Mouse (Mus musculus) neutrophil, adult 65 days (primary cell): ENCODE data around the gene Bpi. TPM values are rescaled to one million over a fixed set of nuclear protein-coding genes. Genes with fewer than 3 reads are reported as not detected.

Experiments used
- total RNA-seq: library from RNA; stranded (reverse); gene quantifications from 2 replicates; pipeline ENCODE4 v1.2.4, GENCODE M21; 2023

Gene Bpi
- total RNA-seq = not detected in 2 replicates

GRCm38 (mm10) chr2:158258005-158258418 is at the start of gene Bpi:
Gene Bpi, plus strand, starts transcription at chr2:158258094.

DNA sequence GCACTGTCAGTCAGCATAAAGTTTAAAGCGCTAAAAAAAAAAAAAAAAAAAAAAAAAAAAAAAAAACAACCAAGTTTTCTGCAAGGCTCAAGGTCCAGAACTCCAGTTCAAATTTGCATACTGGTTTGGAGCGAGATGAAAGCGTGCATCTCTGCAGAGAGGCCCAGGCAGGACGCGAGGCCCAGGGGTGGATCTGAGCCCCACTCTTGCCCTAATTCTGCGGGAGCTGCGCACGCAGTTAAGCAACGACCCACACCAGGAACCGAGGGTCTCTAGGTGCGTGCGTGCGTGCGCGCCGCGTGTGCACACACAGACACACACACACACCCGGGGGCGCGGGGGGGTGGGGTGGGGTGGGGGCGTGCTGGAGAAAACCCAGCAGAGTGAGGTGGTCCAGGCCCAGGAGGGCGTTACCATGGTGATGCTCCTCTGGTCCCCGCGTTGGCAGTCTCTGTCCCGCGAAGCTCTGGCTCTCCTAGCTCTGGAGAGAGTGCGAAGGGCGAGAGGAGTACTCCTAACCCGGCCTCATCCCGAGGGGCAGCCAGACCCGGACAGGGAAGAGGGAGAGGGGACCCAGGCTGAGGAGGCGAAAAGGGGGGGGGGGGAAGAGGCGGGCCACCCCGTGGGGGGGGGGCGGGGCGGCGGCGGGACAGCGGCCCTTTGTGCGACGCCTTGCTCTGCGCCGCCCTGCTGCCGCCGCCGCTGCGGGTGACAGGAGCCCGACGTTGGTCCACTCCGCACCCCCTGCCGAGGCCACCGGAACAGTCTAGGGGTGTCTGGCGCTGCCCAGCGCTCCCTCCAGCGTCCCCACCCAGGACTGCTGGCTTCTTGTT is 29.0 kb upstream of the Bpi start, which contains the start of gene D630003M21Rik:
D630003M21Rik (minus strand) TSS at position 553 of the 833 bp plus-strand sequence.

DNA sequence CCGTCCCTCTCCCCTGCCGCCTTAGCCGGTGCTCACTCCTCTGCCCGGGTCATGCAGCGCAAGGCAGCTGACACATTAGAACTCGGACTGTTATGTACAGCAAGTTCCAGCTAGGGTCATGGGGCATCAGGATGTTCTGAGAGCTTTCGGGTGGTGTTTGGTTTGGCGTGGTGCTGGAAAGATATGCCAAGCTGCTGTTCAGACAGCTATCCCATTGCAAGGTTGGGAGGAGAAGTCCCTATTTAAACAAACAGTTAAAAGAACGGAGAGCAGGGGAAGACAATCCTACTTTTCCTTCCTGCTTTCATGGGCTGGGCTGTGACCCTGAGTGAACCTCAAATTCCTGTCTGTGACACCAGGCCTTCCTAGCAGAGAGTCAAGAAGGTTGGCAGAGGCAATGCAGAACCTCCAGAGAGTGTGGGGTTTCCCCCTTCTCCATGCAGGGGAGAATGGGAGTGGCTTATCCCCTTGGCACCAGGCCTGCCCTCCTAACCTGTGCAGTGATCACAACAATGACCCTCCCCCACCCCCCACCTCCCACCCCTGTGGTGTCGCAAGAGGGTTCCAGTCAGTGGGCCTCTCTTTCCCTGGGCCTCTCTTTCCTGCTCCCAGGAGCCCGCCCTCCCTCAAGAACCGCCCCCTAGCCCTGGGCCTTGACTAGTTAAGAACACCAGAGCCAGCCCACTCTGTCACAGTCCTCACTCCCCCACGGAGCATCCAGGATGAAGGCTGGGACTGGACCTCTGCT is 48.2 kb downstream of the Bpi start, which contains the start of gene Lbp:
Lbp (plus strand) TSS at position 546 of the 748 bp plus-strand sequence.

Other genes starting within 250 kb of the Bpi start
- 18.3 and 22.2 TPM in 2 replicates for gene Tti1, start 229.7 kb upstream of the Bpi start, total RNA-seq
- gene Rprd1b, start 229.6 kb upstream of the Bpi start, total RNA-seq = 32.5 and 36.5 TPM in 2 replicates
- gene Tgm2, start 111.7 kb upstream of the Bpi start, total RNA-seq = 48.3 and 61.1 TPM in 2 replicates
- not detected in 2 replicates for gene D630003M21Rik, start 28.9 kb upstream of the Bpi start, total RNA-seq
- gene Lbp, start 48.4 kb downstream of the Bpi start, total RNA-seq = 55.5 and 69.7 TPM in 2 replicates
- gene Snhg11, start 117.5 kb downstream of the Bpi start, total RNA-seq = not detected in 2 replicates
- 38.8 and 56.2 TPM in 2 replicates for gene Ralgapb, start 151.8 kb downstream of the Bpi start, total RNA-seq
- not detected in 2 replicates for gene Adig, start 244.5 kb downstream of the Bpi start, total RNA-seq